Mouse (Mus musculus) macrophage (primary cell): ENCODE measurements at regions not wholly inside any gene's neighbourhood (a gene's known extent, or its start where the extent isn't known, plus 50 kb on each side); places are given as distances from the start of the nearest gene placed in this dataset.

Source experiments
- H3K27ac ChIP-seq: fragments of 350-480 bp; formaldehyde crosslinking; 2 replicates; pipeline ENCODE4 v1.9.0; 2021
- H3K36me3 ChIP-seq: fragments of 350-480 bp; formaldehyde crosslinking; 2 replicates; pipeline ENCODE4 v1.9.0; 2021; ENCODE audit errors: inconsistent target
- H3K4me3 ChIP-seq: fragments of 350-480 bp; formaldehyde crosslinking; 2 replicates; pipeline ENCODE4 v1.9.0; 2021; ENCODE audit errors: inconsistent target
- H3K79me2 ChIP-seq: fragments of 350-480 bp; formaldehyde crosslinking; 2 replicates; pipeline ENCODE4 v1.9.0; 2021; ENCODE audit errors: inconsistent target
- WGBS: methylation state at CpG from one replicate; pipeline ENCODE4 v1.1.7; 2026; ENCODE audit warnings: inconsistent platforms; ENCODE audit not compliant: missing documents; 5-methylcytosine and 5-hydroxymethylcytosine counted together

GRCm38 (mm10) chr13:107306232-107306631, 284.3 kb upstream of the Kif2a start:
- Histone ChIP-seq H3K36me3 (no peaks in the 10 kb centered on the region), H3K79me2 (no peaks in the 10 kb centered on the region), H3K4me3 (no peak overlapping the region), H3K27ac (no peak overlapping the region)
- WGBS: 90% methylated on average over 1 of the region's 1 CpGs

- H3K36me3 ChIP-seq: no peaks in the 10 kb centered on the region
- 25% methylated on average over 1 of the region's 1 CpGs for WGBS
- H3K4me3 ChIP-seq: no peak overlapping the region
- no peaks in the 10 kb centered on the region for H3K79me2 ChIP-seq
- no peak overlapping the region for H3K27ac ChIP-seq
Observed at GRCm38 (mm10) chr13:107305738-107306137, 283.8 kb upstream of the Kif2a start.

GRCm38 (mm10) chr13:107303878-107304277, 282.0 kb upstream of the Kif2a start:
- Histone ChIP-seq H3K79me2 (no peaks in the 10 kb centered on the region), H3K27ac (no peak overlapping the region), H3K4me3 (no peak overlapping the region), H3K36me3 (no peaks in the 10 kb centered on the region)
- 81% methylated on average over 7 of the region's 7 CpGs for WGBS

- Histone ChIP-seq H3K36me3 (no peaks in the 10 kb centered on the region), H3K27ac (no peak overlapping the region), H3K4me3 (no peak overlapping the region), H3K79me2 (no peaks in the 10 kb centered on the region)
- WGBS: 92% methylated on average over 5 of the region's 5 CpGs
Observed at GRCm38 (mm10) chr13:107303322-107303721, 281.4 kb upstream of the Kif2a start.

- Histone ChIP-seq H3K4me3 (no peak overlapping the region), H3K27ac (no peak overlapping the region), H3K79me2 (no peaks in the 10 kb centered on the region), H3K36me3 (no peaks in the 10 kb centered on the region)
- WGBS: 49% methylated on average over 2 of the region's 2 CpGs
Observed at GRCm38 (mm10) chr13:107300792-107301191, 278.9 kb upstream of the Kif2a start.

- Histone ChIP-seq H3K79me2 (no peaks in the 10 kb centered on the region), H3K27ac (no peak overlapping the region), H3K4me3 (no peak overlapping the region), H3K36me3 (no peaks in the 10 kb centered on the region)
- WGBS: 91% methylated on average over 6 of the region's 6 CpGs
Observed at GRCm38 (mm10) chr13:107264581-107264980, 242.7 kb upstream of the Kif2a start.

GRCm38 (mm10) chr13:107261479-107262050, 239.6 kb upstream of the Kif2a start:
- WGBS: 76% methylated on average over 6 of the region's 6 CpGs
- no peak overlapping the region for H3K4me3 ChIP-seq
- H3K27ac ChIP-seq: no peak overlapping the region
- no peaks in the 10 kb centered on the region for H3K36me3 ChIP-seq
- H3K79me2 ChIP-seq: no peaks in the 10 kb centered on the region

- no peaks in the 10 kb centered on the region for H3K36me3 ChIP-seq
- WGBS: 94% methylated on average over 4 of the region's 4 CpGs
- no peak overlapping the region for H3K27ac ChIP-seq
- no peaks in the 10 kb centered on the region for H3K79me2 ChIP-seq
- H3K4me3 ChIP-seq: no peak overlapping the region
Observed at GRCm38 (mm10) chr13:107260274-107260673, 238.3 kb upstream of the Kif2a start.

- Histone ChIP-seq H3K4me3 (no peak overlapping the region), H3K36me3 (no peaks in the 10 kb centered on the region), H3K79me2 (no peaks in the 10 kb centered on the region), H3K27ac (no peak overlapping the region)
- WGBS: 60% methylated on average over 9 of the region's 9 CpGs
Observed at GRCm38 (mm10) chr13:107247792-107248505, 226.0 kb upstream of the Kif2a start.

GRCm38 (mm10) chr13:107246956-107247751, 225.2 kb upstream of the Kif2a start:
- Histone ChIP-seq H3K27ac (no peak overlapping the region), H3K36me3 (no peaks in the 10 kb centered on the region), H3K4me3 (no peak overlapping the region), H3K79me2 (no peaks in the 10 kb centered on the region)
- 53% methylated on average over 17 of the region's 17 CpGs for WGBS

GRCm38 (mm10) chr13:107244173-107244572, 222.2 kb upstream of the Kif2a start:
- WGBS: 41% methylated on average over 3 of the region's 3 CpGs
- Histone ChIP-seq H3K79me2 (no peaks in the 10 kb centered on the region), H3K36me3 (no peaks in the 10 kb centered on the region), H3K27ac (no peak overlapping the region), H3K4me3 (no peak overlapping the region)

- no peak overlapping the region for H3K27ac ChIP-seq
- 66% methylated on average over 4 of the region's 4 CpGs for WGBS
Observed at GRCm38 (mm10) chr13:107239035-107239387, 217.1 kb upstream of the Kif2a start.

GRCm38 (mm10) chr13:107238364-107239034, 216.6 kb upstream of the Kif2a start:
- Histone ChIP-seq H3K36me3 (no peaks in the 10 kb centered on the region), H3K27ac (no peak overlapping the region), H3K4me3 (no peak overlapping the region), H3K79me2 (no peaks in the 10 kb centered on the region)
- WGBS: 93% methylated on average over 9 of the region's 9 CpGs

More at GRCm38 (mm10) chr13:107239035-107239387, 217.1 kb upstream of the Kif2a start:
- H3K36me3 ChIP-seq: no peaks in the 10 kb centered on the region
- H3K79me2 ChIP-seq: no peaks in the 10 kb centered on the region
- no peak overlapping the region for H3K4me3 ChIP-seq

GRCm38 (mm10) chr13:107219456-107219855, 197.5 kb upstream of the Kif2a start:
- H3K27ac ChIP-seq: no peak overlapping the region
- WGBS: 58% methylated on average over 5 of the region's 5 CpGs
- no peaks in the 10 kb centered on the region for H3K79me2 ChIP-seq
- H3K4me3 ChIP-seq: no peak overlapping the region
- H3K36me3 ChIP-seq: no peaks in the 10 kb centered on the region

GRCm38 (mm10) chr13:107218351-107218750, 196.4 kb upstream of the Kif2a start:
- Histone ChIP-seq H3K79me2 (no peaks in the 10 kb centered on the region), H3K27ac (no peak overlapping the region), H3K4me3 (no peak overlapping the region), H3K36me3 (no peaks in the 10 kb centered on the region)
- 94% methylated on average over 8 of the region's 8 CpGs for WGBS
